Mouse (Mus musculus) ES-Bruce4 (cell line): ENCODE results near the gene Nprl3.
A peak's percentile ranks its signal among the peaks of the same experiment; 100 is the strongest.

Experiments
- CTCF ChIP-seq: IDR thresholded peaks from one replicate; pipeline ENCODE4 v1.8.1; 2011; ENCODE audit warnings: low read depth, low read length
- EP300 ChIP-seq: IDR thresholded peaks from 2 replicates; pipeline ENCODE4 v1.6.1; 2011; ENCODE audit warnings: low read depth, low read length; ENCODE audit not compliant: insufficient read depth

- no peak for TF ChIP-seq CTCF
- 0 out of 2 replicates have a peak, but pooled peaks have one; percentile 39 for TF ChIP-seq EP300
Observed at GRCm38 (mm10) chr11:32221225-32221950, 46.1 kb downstream of the Nprl3 start.
